Mouse (Mus musculus): Measurements from ENCODE around the gene Pgm2l1.

- no peak for TF ChIP-seq CTCF (IDR thresholded peaks at IDR 0.05; ENCODE audit: low read depth, low read length)
- TF ChIP-seq GATA2 (IDR thresholded peaks at IDR 0.05; ENCODE audit: borderline replicate concordance, low read depth, low read length), result no peak
- no peak for TF ChIP-seq GATA1 (IDR thresholded peaks at IDR 0.05; ENCODE audit: borderline replicate concordance, low read length)
- no peak for TF ChIP-seq POLR2AphosphoS5 (IDR thresholded peaks at IDR 0.05; ENCODE audit: insufficient replicate concordance, low read depth, low read length)
- no peak for TF ChIP-seq TAL1 (conservative IDR thresholded peaks at IDR 0.05; ENCODE audit: low read depth, low read length)
Measured at GRCm38 (mm10) chr7:100240601-100241000, 13.4 kb downstream of the Pgm2l1 start.
